Mouse (Mus musculus): Measurements from ENCODE around the gene Trak1.

Gene Trak1

DNA sequence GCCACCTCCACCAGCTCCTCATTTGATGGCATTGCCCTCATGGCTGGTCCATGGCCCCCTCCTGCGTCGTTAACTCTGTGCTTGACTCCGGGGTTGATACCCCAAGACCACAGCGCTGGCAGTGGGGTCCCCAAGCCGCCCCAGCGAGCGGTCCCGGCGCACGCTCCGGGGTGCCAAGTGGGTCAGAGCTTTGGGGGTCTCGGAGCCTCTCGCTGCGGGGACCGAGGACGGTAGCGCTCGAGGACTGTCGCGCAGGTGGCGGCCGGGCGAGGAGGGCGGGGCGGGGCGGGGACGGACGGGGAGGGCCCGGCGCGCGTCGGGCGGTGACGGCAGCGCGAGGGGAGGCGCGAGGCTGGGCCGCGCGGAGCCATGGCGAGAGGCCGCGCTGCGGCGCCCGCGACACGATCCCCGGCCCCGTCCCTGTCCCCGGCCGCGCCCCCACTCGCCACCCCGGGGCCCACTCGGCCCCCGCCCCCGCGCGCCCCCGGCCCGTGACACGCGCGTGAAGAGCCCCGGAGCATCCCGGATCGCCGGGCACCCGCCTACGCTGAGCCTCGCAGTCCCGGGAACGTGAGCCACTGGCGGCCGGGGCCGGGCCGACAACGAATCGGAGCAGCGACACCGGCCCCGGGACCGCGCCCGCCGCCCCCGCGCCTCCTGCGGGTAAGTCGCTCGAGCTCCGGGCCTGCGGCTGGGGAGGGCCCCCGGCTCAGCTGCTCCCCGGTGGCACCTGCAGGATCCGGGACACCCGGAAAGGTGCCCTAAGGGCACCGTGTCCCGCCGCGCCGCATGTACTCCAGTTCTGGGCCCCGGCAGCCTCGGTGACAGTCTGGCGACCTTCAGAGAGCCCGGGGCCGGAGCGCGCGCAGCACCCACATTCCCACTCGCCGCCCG is at the start of gene Trak1:
Trak1 (plus strand) TSS at position 332 of the 894 bp plus-strand sequence.
- CTCF ChIA-PET = interaction anchor here (0.6 to 0.8 kb wide), 4 partner anchors 11 to 58 kb away, joined by 3 to 4 read pairs (median 4); no protein-coding TSS in a partner anchor

DNA sequence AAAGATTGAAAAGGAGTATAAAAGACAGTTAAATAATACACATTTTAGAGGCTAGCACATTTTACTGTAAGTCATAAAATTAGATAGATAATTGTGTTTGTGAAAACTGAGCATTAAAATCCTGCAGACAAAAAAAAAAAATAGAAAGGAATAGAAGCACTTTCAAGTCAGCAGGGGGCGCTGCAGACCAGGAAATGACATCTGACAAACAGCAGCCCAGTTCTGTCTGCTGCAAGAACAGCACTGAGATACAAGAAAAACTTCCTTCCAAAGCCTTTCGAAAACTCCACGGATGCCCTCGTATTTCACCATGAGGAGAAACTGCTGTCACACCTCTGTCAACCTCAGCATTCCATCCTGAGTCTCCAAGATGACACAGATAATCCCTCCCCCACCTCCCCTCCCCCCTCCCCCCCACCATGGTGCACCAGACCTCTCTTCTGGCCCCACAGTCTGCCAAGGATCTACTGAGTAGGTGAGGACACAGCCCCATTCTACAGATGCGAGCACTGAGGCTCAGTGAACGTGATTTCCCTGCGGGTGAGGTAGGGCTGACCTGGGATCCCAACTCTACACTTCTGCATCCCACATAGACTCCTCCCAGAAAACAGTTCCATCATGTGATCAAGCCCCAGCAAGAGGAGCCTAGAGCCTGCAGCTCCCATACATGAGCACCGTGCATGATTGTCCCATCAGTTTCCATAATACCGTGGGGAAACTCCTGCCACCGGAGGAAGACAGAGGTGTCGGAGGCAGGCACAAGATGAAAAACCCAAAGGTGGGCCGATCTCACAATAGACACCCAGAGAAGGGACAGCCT is 49.1 kb upstream of the Trak1 start:
- CTCF ChIA-PET = no interaction called here

DNA sequence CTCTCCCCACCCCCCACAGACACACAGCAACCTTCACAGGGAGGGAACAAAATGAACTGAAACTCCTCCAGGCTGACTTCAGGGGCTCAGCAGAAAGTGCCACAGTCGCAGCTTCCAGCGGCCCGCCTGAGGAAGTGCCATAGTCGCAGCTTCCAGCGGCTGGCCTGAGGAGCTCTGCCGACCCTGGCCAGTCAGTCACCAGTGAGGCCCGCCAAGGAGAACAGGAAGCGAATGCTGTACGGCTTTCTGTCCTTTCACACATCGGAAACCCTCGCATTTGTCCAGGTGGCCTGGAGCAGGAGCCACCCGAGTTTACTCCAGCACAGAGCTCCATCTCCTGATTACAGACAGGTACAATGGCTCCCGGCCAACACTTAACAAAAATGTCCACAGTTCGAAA is 47.5 kb upstream of the Trak1 start:
- CTCF ChIA-PET = no interaction called here

DNA sequence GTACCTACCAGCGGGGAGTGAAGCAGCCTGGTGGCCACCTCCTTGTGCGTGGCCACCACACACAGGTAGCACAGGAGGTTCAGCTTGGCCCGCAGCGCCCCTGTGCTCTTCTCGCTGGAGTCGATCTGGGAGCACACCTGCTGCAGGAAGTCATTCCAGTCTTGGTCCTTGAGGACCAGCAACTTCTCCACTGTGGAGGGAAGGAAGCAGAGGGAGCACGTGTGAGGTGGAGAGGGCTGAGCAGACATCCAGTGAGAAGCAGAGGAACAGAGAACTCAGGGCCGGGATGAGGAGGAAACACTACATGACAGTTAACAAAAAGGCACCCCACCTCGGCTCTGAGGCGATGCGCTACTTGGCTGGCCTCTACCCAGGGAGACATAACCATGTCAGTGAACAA is 46.4 kb upstream of the Trak1 start:
- CTCF ChIA-PET = no interaction called here

DNA sequence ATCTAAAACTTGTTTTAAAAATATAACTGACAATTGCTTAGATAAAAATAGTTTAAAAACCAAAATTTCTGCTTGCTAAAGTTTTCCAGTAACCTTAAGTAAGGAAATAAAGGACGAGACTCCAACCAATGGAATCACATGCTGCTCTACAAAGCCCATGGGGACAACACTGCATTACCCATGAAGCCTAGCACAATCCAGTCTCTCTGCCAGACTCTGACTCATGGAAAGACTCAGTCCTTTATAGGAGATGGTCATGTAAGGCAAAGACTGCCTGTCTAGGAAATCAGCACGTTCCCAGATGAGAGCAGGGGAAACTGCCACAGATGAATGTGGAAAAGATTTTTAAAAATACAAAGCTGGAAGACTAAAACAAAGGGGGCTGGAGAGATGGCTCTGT is 43.3 kb upstream of the Trak1 start:
- CTCF ChIA-PET = no interaction called here

DNA sequence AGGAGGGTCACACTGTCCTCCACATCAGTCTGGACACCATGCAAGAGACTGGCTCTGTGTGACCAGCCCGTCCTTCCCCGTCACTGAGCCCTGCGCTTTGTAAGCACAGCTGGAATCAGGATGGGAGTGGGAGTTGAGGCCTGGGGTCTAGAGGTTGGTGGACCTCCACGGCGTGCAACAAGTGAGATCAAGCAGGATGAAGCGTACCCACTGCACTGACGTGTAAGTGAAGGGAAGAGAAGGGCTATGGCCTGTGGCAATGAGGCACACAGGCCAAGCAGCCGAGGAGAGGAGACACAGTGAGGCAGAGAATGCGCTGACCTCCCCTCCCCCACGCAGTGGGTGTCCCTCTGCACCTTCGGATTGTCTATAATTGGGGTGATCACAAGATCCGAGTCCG is 42.5 kb upstream of the Trak1 start:
- CTCF ChIA-PET = no interaction called here

DNA sequence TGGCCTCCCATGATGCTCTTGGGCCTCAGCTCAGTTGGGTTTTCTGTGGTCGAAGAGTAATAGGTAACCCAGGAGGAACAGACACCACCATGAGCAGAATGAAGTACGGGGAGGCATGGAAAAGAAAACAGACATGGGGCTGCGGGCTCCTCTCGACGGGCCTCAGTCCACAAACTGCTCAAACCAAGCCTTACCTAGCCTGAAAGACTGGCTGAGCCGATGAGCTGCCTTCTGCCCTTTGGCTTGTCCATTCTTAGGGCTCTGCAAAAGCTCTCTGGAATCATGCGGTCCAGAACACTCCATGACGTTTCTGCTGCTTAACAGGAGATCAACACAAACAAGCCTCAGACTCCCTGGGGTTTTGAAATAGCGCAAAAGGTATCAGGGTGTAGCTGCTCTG is 40.2 kb upstream of the Trak1 start:
- CTCF ChIA-PET = no interaction called here

DNA sequence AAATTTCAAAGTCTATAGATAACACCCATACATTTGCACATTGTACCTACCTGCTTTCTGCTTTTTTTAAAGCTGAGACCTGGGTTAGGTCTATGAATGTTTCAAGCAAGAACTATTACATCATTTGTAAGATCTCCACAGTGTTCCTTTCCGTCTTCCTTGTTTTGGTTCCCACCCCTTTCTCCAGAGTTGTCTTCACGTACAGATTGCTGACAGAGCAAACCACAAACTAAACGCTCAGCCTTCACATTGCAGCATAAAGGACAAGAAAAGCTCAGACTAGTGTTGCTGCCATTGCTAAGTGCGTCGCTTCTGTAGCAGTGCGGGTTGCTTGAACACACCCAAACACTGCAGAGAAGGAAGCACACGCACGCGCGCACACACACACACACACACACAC is 32.0 kb upstream of the Trak1 start:
- CTCF ChIA-PET = interaction anchor here (0.6 kb wide), 1 partner anchor 629 kb away, joined by 5 read pairs; no protein-coding TSS in a partner anchor

DNA sequence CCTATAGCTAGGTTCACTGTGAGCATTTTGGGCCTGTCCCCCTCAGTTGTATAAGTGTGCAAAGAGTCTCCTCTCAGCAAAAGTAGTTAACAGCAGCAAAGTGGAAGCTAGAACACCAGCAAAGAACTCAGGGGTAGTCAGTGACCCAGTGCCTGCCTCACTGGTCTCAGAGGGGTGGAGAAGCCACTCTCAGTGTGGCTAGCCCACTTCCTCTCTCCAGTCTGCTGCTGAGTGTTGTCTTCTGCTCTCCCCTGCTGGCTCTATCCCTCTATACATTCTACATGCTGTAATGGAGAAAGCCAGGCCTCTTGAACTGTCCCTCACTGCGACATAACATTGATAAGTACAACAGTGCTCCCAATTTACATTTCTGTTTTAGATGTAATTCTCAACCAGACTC is 26.2 kb upstream of the Trak1 start:
- CTCF ChIA-PET = interaction anchor here (0.7 kb wide), 2 partner anchors 9 to 142 kb away, joined by 3 to 5 read pairs; no protein-coding TSS in a partner anchor

DNA sequence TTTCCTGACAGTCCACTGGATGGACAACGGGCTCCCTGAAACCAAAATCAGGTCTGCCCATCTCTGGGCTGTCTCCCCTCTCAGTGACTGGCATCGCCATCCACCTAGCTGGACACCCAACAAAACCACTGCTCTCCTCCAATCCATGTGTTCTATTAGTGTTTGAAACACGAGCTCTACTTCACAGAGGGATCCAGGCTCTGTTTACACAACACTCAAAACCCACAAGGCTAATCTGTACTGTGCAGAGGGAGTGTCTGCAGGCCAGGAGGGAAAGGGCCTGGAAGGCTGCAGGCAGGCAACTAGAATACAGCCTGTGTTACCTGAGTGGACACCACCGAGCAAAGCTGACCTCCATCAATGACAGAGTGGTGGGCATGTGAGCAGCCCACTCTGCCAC is 25.7 kb upstream of the Trak1 start:
- CTCF ChIA-PET = interaction anchor here (0.7 kb wide), 2 partner anchors 9 to 142 kb away, joined by 3 to 5 read pairs; no protein-coding TSS in a partner anchor

DNA sequence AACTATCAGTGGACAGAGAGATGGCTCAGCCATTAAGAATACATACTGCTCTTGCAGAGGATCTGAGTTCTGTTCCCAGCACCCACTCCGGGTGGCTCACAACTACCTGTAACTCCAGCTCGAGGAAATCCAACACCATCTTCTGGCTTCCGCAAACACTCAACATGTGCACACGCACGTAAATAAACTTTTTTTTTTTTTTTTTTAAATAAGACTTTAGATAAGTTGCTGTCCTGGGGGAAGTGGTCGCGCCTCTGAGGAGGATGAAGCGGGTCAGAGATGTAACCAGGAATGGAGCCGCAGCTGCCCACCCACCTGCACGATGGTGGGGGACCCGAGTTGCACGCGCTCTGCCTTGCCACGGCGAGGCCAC is 20.6 kb upstream of the Trak1 start:
- CTCF ChIA-PET = interaction anchor here (0.7 kb wide), 1 partner anchor 110 kb away, joined by 9 read pairs; no protein-coding TSS in a partner anchor

DNA sequence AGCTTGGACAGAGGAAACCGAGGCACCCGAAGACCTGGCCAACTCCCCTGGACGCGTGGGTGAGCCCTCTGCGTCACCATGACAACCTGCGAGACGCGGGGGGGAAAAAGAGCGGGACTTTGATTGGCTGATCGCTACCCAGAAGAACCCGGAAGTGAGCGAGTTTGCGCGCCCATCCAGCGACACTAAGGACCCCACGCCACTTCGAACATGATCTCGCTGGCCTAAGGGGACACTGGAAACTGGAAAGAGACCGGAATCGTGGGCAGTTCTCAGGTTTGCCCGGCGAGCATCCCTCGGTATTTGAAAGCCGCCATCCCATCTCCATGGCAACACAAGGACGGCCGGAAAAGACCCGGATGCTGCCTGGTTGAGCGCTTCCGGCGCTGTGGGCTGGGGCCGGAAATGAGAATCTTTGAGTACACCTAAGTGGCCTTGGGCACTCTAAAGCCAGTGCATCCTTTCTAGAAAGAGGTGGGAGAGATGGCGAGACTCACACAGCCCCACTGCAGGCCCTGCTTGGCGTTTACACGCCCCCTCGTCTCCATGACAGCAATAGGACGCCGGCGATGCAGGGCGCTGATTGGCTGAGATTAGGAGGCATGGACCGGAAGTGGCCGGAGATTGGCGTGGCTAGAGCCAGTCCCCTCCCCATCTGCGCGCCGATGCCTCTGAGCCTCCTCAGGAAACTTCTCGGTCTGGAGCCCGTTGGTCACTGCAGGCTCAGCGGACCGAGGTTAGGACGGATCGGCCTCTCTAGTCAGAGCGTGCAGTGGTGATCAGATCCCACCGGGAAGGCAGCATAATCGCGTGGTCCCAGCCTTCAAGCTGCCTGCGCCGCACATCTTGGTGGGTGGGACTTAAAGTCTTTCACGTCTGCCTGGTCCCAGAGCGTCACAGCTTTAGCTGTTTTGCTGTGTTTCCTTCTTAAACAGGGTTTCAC is 19.9 kb upstream of the Trak1 start, which contains the start of gene Ulk4:
Ulk4 (minus strand) TSS at position 80 of the 943 bp plus-strand sequence.
- CTCF ChIA-PET = interaction anchor here (0.7 kb wide), 1 partner anchor 109 kb away, joined by 9 read pairs; no protein-coding TSS in a partner anchor

DNA sequence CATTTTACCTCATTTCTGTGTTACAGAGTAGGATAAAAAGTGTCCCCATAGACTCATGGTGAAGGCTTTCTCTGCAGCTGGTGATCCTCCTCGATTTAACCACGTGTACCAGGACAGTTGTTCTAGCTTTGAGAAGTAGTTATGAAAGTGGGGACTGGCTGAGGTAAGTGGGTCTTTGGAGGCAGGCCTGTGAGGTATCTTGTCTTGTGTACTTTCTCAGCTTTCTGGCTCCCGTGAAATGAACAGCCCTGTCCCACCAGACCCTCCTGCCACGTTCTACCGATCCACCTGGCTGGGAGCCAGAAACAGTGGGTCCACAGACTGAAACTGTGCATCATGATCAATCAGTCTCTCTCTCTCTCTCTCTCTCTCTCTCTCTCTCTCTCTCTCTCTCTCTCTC is 18.1 kb upstream of the Trak1 start:
- CTCF ChIA-PET = interaction anchor here (0.8 kb wide), 1 partner anchor 12 kb away, joined by 4 read pairs; no protein-coding TSS in a partner anchor

DNA sequence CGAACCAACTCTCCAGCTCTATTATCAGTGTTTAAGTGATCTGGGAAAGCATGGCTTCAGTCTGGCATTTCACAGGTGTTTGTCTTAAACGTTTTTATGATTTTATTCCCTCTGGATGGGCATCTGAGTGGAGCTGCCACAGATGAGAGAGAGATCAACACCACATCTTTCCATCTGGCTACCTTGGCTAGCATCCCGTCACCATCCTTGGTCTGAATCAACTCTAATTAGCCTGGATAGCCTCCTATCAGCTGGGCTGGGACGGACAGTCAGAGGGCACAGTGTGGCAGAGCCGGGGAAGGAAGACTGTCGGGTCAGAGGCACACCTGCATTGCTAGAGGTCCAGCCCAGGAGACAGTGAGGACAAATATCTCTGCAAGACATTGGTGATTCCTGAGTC is 15.4 kb upstream of the Trak1 start:
- CTCF ChIA-PET = interaction anchor here (0.9 kb wide), 1 partner anchor 66 kb away, joined by 3 read pairs; no protein-coding TSS in a partner anchor

DNA sequence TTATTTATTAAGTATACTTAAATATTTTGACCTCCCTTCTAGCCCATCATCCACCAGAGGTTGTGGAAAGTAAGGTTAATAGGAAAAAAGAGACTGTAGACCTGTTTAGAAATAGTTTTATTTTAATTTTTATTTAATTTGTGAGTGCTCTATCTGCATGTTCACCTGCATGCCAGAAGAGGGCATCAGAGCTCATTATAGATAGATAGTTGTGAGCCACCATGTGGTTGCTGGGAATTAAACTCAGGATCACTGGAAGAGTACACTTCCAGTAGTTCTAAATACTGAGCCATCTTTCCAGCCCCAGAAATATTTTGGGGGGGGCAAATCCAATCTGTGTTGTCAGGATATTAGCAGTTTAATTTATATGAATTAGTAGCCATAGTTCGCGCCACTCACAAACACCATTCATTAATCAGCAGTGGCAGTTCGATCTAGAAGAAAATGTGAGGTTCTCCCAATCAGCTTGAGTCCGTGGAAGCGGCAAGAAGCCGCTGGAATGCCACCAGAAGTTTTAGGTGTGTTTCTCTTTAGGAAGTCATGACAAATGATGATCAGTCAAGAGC is 13.6 kb upstream of the Trak1 start:
- CTCF ChIA-PET = interaction anchor here (1.0 to 2.0 kb wide), 4 partner anchors 14 to 88 kb away, joined by 4 to 20 read pairs (median 6); no protein-coding TSS in a partner anchor

DNA sequence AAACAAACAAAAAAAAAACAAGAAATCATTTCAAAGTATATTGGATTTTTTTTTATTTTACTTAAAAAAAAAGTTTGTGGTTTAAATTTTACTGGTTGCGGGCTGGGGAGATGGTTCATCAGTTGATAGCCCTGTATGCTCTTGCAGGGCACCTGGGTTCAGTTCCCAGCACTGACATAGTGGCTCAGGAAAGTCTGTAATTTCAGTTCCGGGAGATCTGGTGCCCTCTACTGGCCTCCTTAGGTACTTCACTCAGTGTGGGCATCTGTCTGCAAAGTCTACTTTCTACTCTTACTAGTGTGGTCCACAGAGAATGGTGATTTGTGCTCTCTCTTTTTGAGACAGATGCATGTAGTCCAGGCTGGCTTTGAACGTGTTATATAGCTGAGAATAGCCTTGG is 12.9 kb upstream of the Trak1 start:
- CTCF ChIA-PET = interaction anchor here (0.8 to 2.0 kb wide), 4 partner anchors 45 to 87 kb away, joined by 3 to 20 read pairs (median 5); no protein-coding TSS in a partner anchor

DNA sequence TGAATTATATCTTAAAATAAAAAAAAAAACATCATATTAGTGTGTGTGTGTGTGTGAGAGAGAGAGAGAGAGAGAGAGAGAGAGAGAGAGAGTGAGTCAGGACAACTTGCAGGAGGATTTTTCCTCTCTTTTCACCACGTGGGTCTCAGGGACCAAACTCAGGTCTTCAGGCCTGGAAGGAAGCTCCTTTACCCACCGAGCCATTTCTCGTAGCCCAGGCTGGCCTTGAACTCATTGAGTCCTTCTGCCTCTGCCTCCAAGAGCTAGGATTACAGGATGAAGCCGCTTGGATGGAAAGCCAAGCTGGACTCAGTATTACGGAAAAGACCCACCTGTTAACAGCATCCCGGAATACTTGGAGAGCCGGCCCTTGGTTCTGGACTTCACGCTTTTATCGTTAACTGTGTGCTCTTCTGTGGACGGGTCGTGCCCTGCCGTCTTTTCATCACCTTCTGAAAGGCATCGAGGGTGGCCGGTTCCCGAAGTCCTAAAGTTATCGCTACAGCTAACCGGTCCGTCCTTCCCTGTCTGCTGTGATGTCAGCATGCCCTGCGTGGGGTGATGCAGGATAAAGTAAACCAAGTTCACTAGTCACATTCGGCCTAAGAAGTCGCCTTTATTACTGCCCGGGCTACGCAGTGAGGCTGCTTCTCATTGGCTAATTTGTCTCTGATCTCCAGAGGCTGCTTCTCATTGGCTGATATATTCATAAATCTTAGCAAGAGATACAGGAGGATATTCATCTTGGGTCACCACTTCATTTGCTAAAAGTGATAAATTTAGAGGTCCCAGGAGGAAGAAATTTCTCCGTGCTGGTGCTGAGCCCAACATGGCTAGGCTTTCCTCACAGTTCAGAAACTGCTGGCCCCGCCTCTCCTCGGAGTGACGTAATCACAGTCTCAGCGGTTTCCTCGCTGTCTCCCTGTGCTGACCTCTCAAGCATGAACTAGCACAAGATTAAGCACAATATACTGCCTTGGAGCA is 11.7 kb upstream of the Trak1 start:
- CTCF ChIA-PET = interaction anchor here (0.7 to 1.4 kb wide), 4 partner anchors 44 to 65 kb away, joined by 3 to 6 read pairs (median 3); no protein-coding TSS in a partner anchor

DNA sequence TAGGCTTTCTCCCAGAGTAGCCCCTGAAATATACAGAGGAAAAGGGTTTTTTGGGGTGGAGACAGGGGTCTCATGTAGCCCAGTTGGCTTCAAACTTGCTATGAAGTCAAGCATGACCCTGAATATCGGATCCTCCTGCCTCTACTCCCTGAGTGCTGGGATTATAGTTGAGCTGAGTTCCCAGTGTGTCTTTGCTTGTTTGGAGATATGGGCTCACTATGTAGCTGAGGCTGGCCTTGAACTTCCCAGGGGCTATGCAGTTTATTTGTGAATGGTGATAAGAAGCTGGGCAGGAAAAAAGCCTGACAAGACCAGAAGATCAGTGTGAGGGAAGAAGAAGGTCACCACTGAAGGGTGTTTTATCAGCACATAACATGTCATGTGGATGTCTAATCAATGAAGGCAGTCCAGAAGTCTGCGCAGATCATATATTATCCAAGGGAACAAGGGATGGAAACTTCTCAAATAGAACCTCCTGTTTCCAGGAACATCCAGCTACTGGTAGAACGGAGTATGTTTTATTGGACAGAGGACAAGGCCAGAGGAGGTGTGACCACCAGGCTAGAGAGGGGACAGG is 10.9 kb upstream of the Trak1 start:
- CTCF ChIA-PET = interaction anchor here (0.6 to 0.7 kb wide), 2 partner anchors 61 to 592 kb away, joined by 3 read pairs; no protein-coding TSS in a partner anchor

DNA sequence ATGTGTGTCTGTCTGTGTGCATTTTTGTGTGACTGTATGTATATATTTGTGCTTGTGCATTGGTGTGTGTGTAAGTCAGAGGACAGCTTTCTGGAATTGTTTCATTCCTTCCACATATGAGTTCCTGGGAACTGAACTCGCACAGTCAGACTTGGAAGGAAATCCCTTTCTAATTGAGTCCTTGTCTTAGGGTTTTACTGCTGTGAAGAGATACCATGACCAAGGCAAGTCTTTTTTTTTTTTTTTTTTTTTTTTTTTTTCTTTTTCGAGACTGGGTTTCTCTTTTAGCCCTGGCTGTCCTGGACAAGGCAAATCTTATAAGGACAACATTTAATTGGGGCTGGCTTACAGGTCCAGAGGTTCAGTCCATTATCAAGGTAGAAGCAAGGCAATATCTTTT is 6.0 kb upstream of the Trak1 start:
- CTCF ChIA-PET = interaction anchor here (0.5 kb wide), 1 partner anchor 12 kb away, joined by 4 read pairs; no protein-coding TSS in a partner anchor
